Mouse (Mus musculus) MEL (cell line): Measurements from ENCODE around the gene Otp. TPM values are rescaled to one million over a fixed set of nuclear protein-coding genes. Genes with fewer than 3 reads are reported as not detected.

Experiments used
- DNase-seq: peaks from one replicate; pipeline ENCODE4 v3.0.0; 2011; ENCODE audit warnings: low read depth, low spot score
- H3K27ac ChIP-seq: 2 replicates; pipeline ENCODE4 v1.5.1; 2012; ENCODE audit warnings: low read depth, mild to moderate bottlenecking, control low read depth, low read length, moderate library complexity; ENCODE audit not compliant: control insufficient read depth
- H3K27me3 ChIP-seq, 2 experiments: fragments of 150-350 bp in 1 of 2; sonication (generic) in 1 of 2; 2 replicates each; pipeline ENCODE4 v1.6.1; 2012; ENCODE audit warnings: low read length in 2 of 2, mild to moderate bottlenecking in 2 of 2, improper control_type of control experiment in 1 of 2, moderate library complexity in 1 of 2; ENCODE audit not compliant: insufficient read depth in 2 of 2, control insufficient read depth in 1 of 2
- H3K36me3 ChIP-seq, 2 experiments: 2 replicates each; pipeline ENCODE4 v1.6.1; 2012 to 2014; ENCODE audit warnings: low read length in 2 of 2, improper control_type of control experiment in 1 of 2, inconsistent platforms in 1 of 2, mild to moderate bottlenecking in 1 of 2; ENCODE audit not compliant: insufficient read depth in 2 of 2, control insufficient read depth in 1 of 2
- H3K4me1 ChIP-seq, 2 experiments: fragments of 150-350 bp in 1 of 2; sonication (generic) in 1 of 2; 2 replicates each; pipeline ENCODE4 v1.6.1; 2012; ENCODE audit warnings: low read length in 2 of 2, improper control_type of control experiment in 1 of 2, mild to moderate bottlenecking in 1 of 2; ENCODE audit not compliant: insufficient read depth in 2 of 2, control insufficient read depth in 1 of 2
- H3K4me3 ChIP-seq, 2 experiments: fragments of 150-350 bp in 1 of 2; sonication (generic) in 1 of 2; 2 replicates each; pipeline ENCODE4 v1.5.1; 2012; ENCODE audit warnings: low read depth in 2 of 2, low read length in 2 of 2, mild to moderate bottlenecking in 2 of 2, moderate library complexity in 2 of 2, control low read depth in 1 of 2, improper control_type of control experiment in 1 of 2; ENCODE audit not compliant: control insufficient read depth in 1 of 2, insufficient read depth in 1 of 2
- H3K79me2 ChIP-seq: 2 replicates; pipeline ENCODE4 v1.6.1; 2012; ENCODE audit warnings: mild to moderate bottlenecking, low read length, moderate library complexity; ENCODE audit not compliant: control insufficient read depth, poor library complexity, insufficient read depth
- H3K9ac ChIP-seq: 2 replicates; pipeline ENCODE4 v1.6.1; 2012; ENCODE audit warnings: low read depth, mild to moderate bottlenecking, control low read depth, low read length, moderate library complexity; ENCODE audit not compliant: control insufficient read depth, poor library complexity, severe bottlenecking
- H3K9me3 ChIP-seq: fragments of 150-350 bp; sonication (generic); replicated peaks from 2 replicates; pipeline ENCODE4 v1.6.1; 2012; ENCODE audit warnings: mild to moderate bottlenecking, low read length, improper control_type of control experiment, moderate library complexity; ENCODE audit not compliant: insufficient read depth
- E2F4 ChIP-seq: IDR thresholded peaks from 2 replicates; pipeline ENCODE4 v1.6.1; 2011; ENCODE audit warnings: low read depth, low read length, improper control_type of control experiment, borderline replicate concordance
- EP300 ChIP-seq, 2 experiments: IDR thresholded peaks; 2 replicates each; pipeline ENCODE4 v1.6.1; 2011; ENCODE audit warnings: improper control_type of control experiment in 2 of 2, low read length in 2 of 2, low read depth in 1 of 2, mild to moderate bottlenecking in 1 of 2
- GABPA ChIP-seq: IDR thresholded peaks from 2 replicates; pipeline ENCODE4 v1.6.1; 2012; ENCODE audit warnings: low read depth, mild to moderate bottlenecking, inconsistent platforms, low read length, improper control_type of control experiment, moderate library complexity
- HCFC1 ChIP-seq: IDR thresholded peaks from 2 replicates; pipeline ENCODE4 v1.6.1; 2012; ENCODE audit warnings: low read depth, mild to moderate bottlenecking, inconsistent platforms, low read length, improper control_type of control experiment, moderate library complexity
- MYB ChIP-seq: IDR thresholded peaks from 2 replicates; pipeline ENCODE4 v1.6.1; 2011; ENCODE audit warnings: mild to moderate bottlenecking, low read depth, low read length, improper control_type of control experiment
- POLR2AphosphoS2 ChIP-seq: IDR thresholded peaks from 2 replicates; pipeline ENCODE4 v1.6.1; 2011; ENCODE audit warnings: low read length, improper control_type of control experiment
- TCF12 ChIP-seq: IDR thresholded peaks from 2 replicates; pipeline ENCODE4 v1.6.1; 2014; ENCODE audit warnings: low read depth, mild to moderate bottlenecking, inconsistent platforms, low read length, improper control_type of control experiment, moderate library complexity
- UBTF ChIP-seq: IDR thresholded peaks from 2 replicates; pipeline ENCODE4 v1.6.1; 2012; ENCODE audit warnings: low read depth, mild to moderate bottlenecking, inconsistent platforms, low read length, improper control_type of control experiment, moderate library complexity, borderline replicate concordance; ENCODE audit not compliant: insufficient read depth
- USF1 ChIP-seq: IDR thresholded peaks from 2 replicates; pipeline ENCODE4 v1.6.1; 2014; ENCODE audit warnings: low read depth, mild to moderate bottlenecking, inconsistent platforms, low read length, improper control_type of control experiment, moderate library complexity
- ZMIZ1 ChIP-seq: IDR thresholded peaks from 2 replicates; pipeline ENCODE4 v1.6.1; 2012; ENCODE audit warnings: low read depth, mild to moderate bottlenecking, inconsistent platforms, low read length, improper control_type of control experiment, moderate library complexity
- ZNF384 ChIP-seq: IDR thresholded peaks from 2 replicates; pipeline ENCODE4 v1.6.1; 2012; ENCODE audit warnings: low read depth, mild to moderate bottlenecking, inconsistent platforms, low read length, improper control_type of control experiment
- polyA plus RNA-seq, 2 experiments: library from polyadenylated mRNA; stranded (reverse) in 1 of 2; unstranded in 1 of 2; fragments of >175 nt in 1 of 2; fragments of >200 nt in 1 of 2; gene quantifications; 2 replicates each; pipeline versions ENCODE4 v1.2.1 to v1.2.4; 2012; ENCODE audit warnings: low replicate concordance in 2 of 2, low read depth in 1 of 2; ENCODE audit not compliant: insufficient read length in 2 of 2, insufficient read depth in 1 of 2, missing spikeins in 1 of 2
- total RNA-seq: library from RNA; depleted of rRNA; stranded (reverse); fragments of 300-350 nt; gene quantifications from 2 replicates; pipeline ENCODE4 v1.2.3, GENCODE M21; 2012

Otp gene
- total and polyA plus RNA-seq, 3 experiments = not detected

- Histone ChIP-seq H3K27ac (no peak overlapping the region), H3K9me3 (no peaks in the 10 kb centered on the region), H3K4me3 (no peak overlapping the region), H3K9ac (no peak overlapping the region), H3K4me1 (no peaks in the 10 kb centered on the region), H3K27me3 (no peaks in the 10 kb centered on the region; a peak in 1 of 4 replicates), H3K79me2 (no peaks in the 10 kb centered on the region), H3K36me3 (no peaks in the 10 kb centered on the region)
- no peak for DNase-seq
- no peak for TF ChIP-seq POLR2AphosphoS2
- TF ChIP-seq E2F4 = no peak
- TF ChIP-seq MYB = no peak
- no peak for TF ChIP-seq TCF12
- no peak for TF ChIP-seq USF1
- no peak for TF ChIP-seq ZNF384
- no peak for TF ChIP-seq HCFC1
- no peak for TF ChIP-seq UBTF
Measured at GRCm38 (mm10) chr13:94883966-94884960, 8.9 kb downstream of the Otp start.

DNA sequence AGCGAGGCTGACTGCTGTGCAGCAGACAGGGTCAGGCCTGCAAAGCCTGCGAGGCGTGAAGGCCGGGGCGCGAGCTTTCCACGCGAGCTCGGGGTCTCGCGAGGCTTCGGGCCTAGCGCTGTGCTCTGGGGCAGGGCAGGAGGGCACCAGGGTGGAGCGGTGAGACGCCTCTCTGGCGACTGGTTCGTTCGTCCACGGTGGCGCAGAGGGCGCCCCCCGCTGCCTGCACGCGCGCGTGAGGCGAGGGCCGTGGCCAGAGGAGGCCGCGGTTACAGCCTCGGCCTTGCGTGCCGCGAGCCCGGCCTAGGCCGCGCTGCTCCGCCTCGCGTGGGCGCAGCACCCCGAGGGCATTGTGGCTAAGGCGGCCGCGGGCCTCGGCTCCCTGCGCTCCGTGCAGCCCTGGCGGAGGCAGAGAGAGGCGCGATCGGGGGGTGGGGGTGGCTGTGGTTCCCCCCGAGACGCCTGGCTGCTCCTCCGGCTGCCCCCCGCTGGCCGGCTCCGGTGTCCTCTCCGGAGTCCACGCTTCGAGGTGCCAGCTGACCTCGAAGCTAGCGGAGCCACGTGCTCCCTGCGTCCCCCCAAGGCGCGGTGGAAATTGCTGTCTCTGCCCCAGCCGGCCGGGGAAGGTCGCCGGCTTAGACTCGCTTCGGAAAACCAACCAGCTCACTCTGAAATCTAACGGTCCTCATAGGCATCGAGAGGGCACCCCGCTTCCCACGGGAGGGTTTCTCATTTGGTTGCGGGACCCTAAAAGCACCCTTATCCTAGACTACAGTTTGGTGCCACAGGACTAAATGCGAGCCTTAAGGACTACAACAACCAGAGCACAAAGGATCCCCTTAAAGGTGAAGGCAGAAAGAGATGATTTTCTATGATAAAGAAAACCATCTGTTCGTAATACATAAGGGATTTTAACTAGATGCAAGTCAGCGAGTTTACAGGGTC lies 10.2 kb downstream of the Otp start:
- Histone ChIP-seq H3K36me3 (no peaks in the 10 kb centered on the region), H3K27me3 (no peaks in the 10 kb centered on the region; a peak in 1 of 4 replicates), H3K79me2 (no peaks in the 10 kb centered on the region), H3K4me1 (no peaks in the 10 kb centered on the region), H3K4me3 (no peak overlapping the region), H3K9ac (no peak overlapping the region), H3K9me3 (no peaks in the 10 kb centered on the region), H3K27ac (no peak overlapping the region)
- TF ChIP-seq ZMIZ1 (no peak), EP300 (IDR thresholded peaks at IDR 0.05; ENCODE audit: low read depth in 1 of 2, low read length in 2 of 2) (no peak), GABPA (no peak)
- DNase-seq = no peak
